Mouse (Mus musculus): ENCODE results near the gene Arf1. TPM values are rescaled to one million over a fixed set of nuclear protein-coding genes. Genes with fewer than 3 reads are reported as not detected.
A peak's percentile ranks its signal among the peaks of the same experiment; 100 is the strongest.

Gene Arf1
- polyA plus RNA-seq, 1 experiment from 2014 or later: 617 TPM

GRCm38 (mm10) chr11:59163255-59164236, 64.5 kb downstream of the Arf1 start, which contains the start of gene Iba57:
Iba57 (minus strand) TSS chr11:59163739.
- H3K4me2 ChIP-seq (ENCODE audit: low read depth, low read length): peak within 1 kb of the TSS; percentile 68
- ATAC-seq (ENCODE audit: low read depth): peak; percentile 99
- WGBS: 4% methylated on average over 60 of the region's 68 CpGs
- H3K27ac ChIP-seq (ENCODE audit: low read depth, low read length): peak within 1 kb of the TSS; percentile 100
- H3K36me3 ChIP-seq (ENCODE audit: control insufficient read depth, insufficient read depth, low read length): no peaks in the 10 kb centered on the region
- H3K4me3 ChIP-seq (ENCODE audit: low read depth, low read length): peak within 1 kb of the TSS; percentile 66
- peaks cover 9% of the 10 kb centered on the region for H3K4me1 ChIP-seq (ENCODE audit: control insufficient read depth, insufficient read depth, low read length)
- no peaks in the 10 kb centered on the region for H3K9me3 ChIP-seq (ENCODE audit: control insufficient read depth, low read length)
- peak within 1 kb of the TSS; percentile 80 for H3K9ac ChIP-seq (replicated peaks; ENCODE audit: low read depth, low read length)
- H3K27me3 ChIP-seq (ENCODE audit: control insufficient read depth, insufficient read depth, low read length): no peaks in the 10 kb centered on the region

GRCm38 (mm10) chr11:59162443-59163254, 65.4 kb downstream of the Arf1 start:
- Histone ChIP-seq H3K4me1 (ENCODE audit: control insufficient read depth, insufficient read depth, low read length) (peaks cover 9% of the 10 kb centered on the region), H3K4me3 (ENCODE audit: low read depth, low read length) (peak overlapping the region; percentile 66), H3K9ac (replicated peaks; ENCODE audit: low read depth, low read length) (peak overlapping the region; percentile 46; the same call in 1 of the 2 replicates), H3K27ac (ENCODE audit: low read depth, low read length) (peak overlapping the region; percentile 100), H3K36me3 (ENCODE audit: control insufficient read depth, insufficient read depth, low read length) (0 out of 2 replicates have a peak, but pooled peaks cover 3% of the 10 kb centered on the region), H3K9me3 (ENCODE audit: control insufficient read depth, low read length) (no peaks in the 10 kb centered on the region), H3K4me2 (ENCODE audit: low read depth, low read length) (peak overlapping the region; percentile 68), H3K27me3 (ENCODE audit: control insufficient read depth, insufficient read depth, low read length) (no peaks in the 10 kb centered on the region)
- peak; percentile 21 for ATAC-seq (ENCODE audit: low read depth)
- WGBS: 70% methylated on average over 9 of the region's 9 CpGs

Other genes starting within 250 kb of the Arf1 start
- gene Obscn, start 91.9 kb downstream of the Arf1 start, polyA plus RNA-seq (2014; fragmentation: Nextera tagmentation; extraction: Ambion mirVana): 0.45 and 0.74 TPM in 2 replicates
- gene Iba57, start 64.5 kb downstream of the Arf1 start, polyA plus RNA-seq (2014; fragmentation: Nextera tagmentation; extraction: Ambion mirVana): 3.6 and 4.0 TPM in 2 replicates
- gene Gjc2, start 45.1 kb downstream of the Arf1 start, polyA plus RNA-seq (2014; fragmentation: Nextera tagmentation; extraction: Ambion mirVana): 0.12 TPM in 1 of 2 replicates, not detected in the other
- gene Guk1, start 36.1 kb downstream of the Arf1 start, polyA plus RNA-seq (2014; fragmentation: Nextera tagmentation; extraction: Ambion mirVana): 224 and 266 TPM in 2 replicates
- gene Mrpl55, start 25.8 kb downstream of the Arf1 start, polyA plus RNA-seq (2014; fragmentation: Nextera tagmentation; extraction: Ambion mirVana): 97.4 and 108 TPM in 2 replicates
- 22.4 and 25.4 TPM in 2 replicates for gene 2310033P09Rik, start 19.9 kb downstream of the Arf1 start, polyA plus RNA-seq (2014; fragmentation: Nextera tagmentation; extraction: Ambion mirVana)
- gene Wnt3a, start 62.5 kb upstream of the Arf1 start, polyA plus RNA-seq (2014; fragmentation: Nextera tagmentation; extraction: Ambion mirVana): 0.12 and 0.31 TPM in 2 replicates
- 0.72 and 2.1 TPM in 2 replicates for gene Wnt9a, start 78.7 kb upstream of the Arf1 start, polyA plus RNA-seq (2014; fragmentation: Nextera tagmentation; extraction: Ambion mirVana)
- not detected in 2 replicates for gene Prss38, start 147.4 kb upstream of the Arf1 start, polyA plus RNA-seq (2014; fragmentation: Nextera tagmentation; extraction: Ambion mirVana)
- gene Jmjd4, start 221.8 kb upstream of the Arf1 start, polyA plus RNA-seq (2014; fragmentation: Nextera tagmentation; extraction: Ambion mirVana): 20.9 and 21.4 TPM in 2 replicates
- 622 and 695 TPM in 2 replicates for gene Snap47, start 222.9 kb upstream of the Arf1 start, polyA plus RNA-seq (2014; fragmentation: Nextera tagmentation; extraction: Ambion mirVana)
- gene Zfp867, start 244.2 kb upstream of the Arf1 start, polyA plus RNA-seq (2014; fragmentation: Nextera tagmentation; extraction: Ambion mirVana): 13.9 and 15.0 TPM in 2 replicates

All from neural tube, embryonic 14.5 days (tissue).